Mouse (Mus musculus) spleen, adult 2 months (tissue): ENCODE results near the gene Naga.

Source experiments
- CTCF ChIP-seq: fragments of 200-500 bp; IDR thresholded peaks from 2 replicates; pipeline ENCODE4 v1.5.1; 2011; ENCODE audit warnings: mild to moderate bottlenecking, inconsistent platforms; ENCODE audit not compliant: insufficient read depth, insufficient read length, insufficient replicate concordance; ENCODE audit errors: extremely low read depth
- POLR2A ChIP-seq: fragments of 200-500 bp; IDR thresholded peaks from 2 replicates; pipeline ENCODE4 v1.6.1; 2011; ENCODE audit warnings: low read depth, low read length, inconsistent platforms

GRCm38 (mm10) chr15:82280638-82281037 is 58.1 kb downstream of the Naga start:
- TF ChIP-seq CTCF (no peak), POLR2A (no peak)
